Mouse (Mus musculus): Measurements from ENCODE around the gene Bcl2l12. TPM values are rescaled to one million over a fixed set of nuclear protein-coding genes. Genes with fewer than 3 reads are reported as not detected.
A peak's percentile ranks its signal among the peaks of the same experiment; 100 is the strongest.

Gene Bcl2l12
- polyA plus RNA-seq, 1 experiment, result 18.1 TPM

- no peak for TF ChIP-seq FOSL1 (IDR thresholded peaks at IDR 0.05; ENCODE audit: insufficient read depth, low read length, poor library complexity, severe bottlenecking)
- no peak for TF ChIP-seq CTCF (IDR thresholded peaks at IDR 0.05; ENCODE audit: control insufficient read depth, insufficient read depth, insufficient read length)
- no peak for TF ChIP-seq CEBPB (IDR thresholded peaks at IDR 0.05; ENCODE audit: low read depth)
- Histone ChIP-seq H3K4me3 (ENCODE audit: insufficient read depth, poor library complexity, severe bottlenecking) (no peak overlapping the region), H3K79me3 (ENCODE audit: low read depth) (peaks cover 14% of the 10 kb centered on the region), H3K79me2 (ENCODE audit: control insufficient read depth, insufficient read depth) (peaks cover 37% of the 10 kb centered on the region), H3K27me3 (ENCODE audit: control insufficient read depth, insufficient read depth, insufficient read length) (no peaks in the 10 kb centered on the region), H3ac (ENCODE audit: control insufficient read depth, insufficient read length, low read depth) (no peak overlapping the region), H3K36me3 (ENCODE audit: control insufficient read depth, insufficient read depth) (peaks cover 72% of the 10 kb centered on the region)
Measured at GRCm38 (mm10) chr7:44978300-44978699, 20.2 kb downstream of the Bcl2l12 start.

- Histone ChIP-seq H3K79me2 (ENCODE audit: control insufficient read depth, insufficient read depth) (peaks cover 5% of the 10 kb centered on the region), H3K36me3 (ENCODE audit: control insufficient read depth, insufficient read depth) (peaks cover 44% of the 10 kb centered on the region), H3ac (ENCODE audit: control insufficient read depth, insufficient read length, low read depth) (no peak overlapping the region), H3K27me3 (ENCODE audit: control insufficient read depth, insufficient read depth, insufficient read length) (no peaks in the 10 kb centered on the region), H3K4me3 (ENCODE audit: insufficient read depth, poor library complexity, severe bottlenecking) (no peak overlapping the region), H3K79me3 (ENCODE audit: low read depth) (no peaks in the 10 kb centered on the region)
- TF ChIP-seq CEBPB (IDR thresholded peaks at IDR 0.05; ENCODE audit: low read depth) (no peak), MAX (IDR thresholded peaks at IDR 0.05) (no peak), CTCF (IDR thresholded peaks at IDR 0.05; ENCODE audit: control insufficient read depth, insufficient read depth, insufficient read length) (no peak), USF1 (IDR thresholded peaks at IDR 0.05; ENCODE audit: low read depth) (no peak), FOSL1 (IDR thresholded peaks at IDR 0.05; ENCODE audit: insufficient read depth, low read length, poor library complexity, severe bottlenecking) (no peak), MYOG (IDR thresholded peaks at IDR 0.05; ENCODE audit: control insufficient read depth, extremely low read depth, insufficient read length) (no peak)
Measured at GRCm38 (mm10) chr7:44975117-44975419, 23.4 kb downstream of the Bcl2l12 start.

GRCm38 (mm10) chr7:44974383-44975116, 24.0 kb downstream of the Bcl2l12 start, which contains the start of gene Cpt1c:
Gene Cpt1c (minus strand): TSS chr7:44974851.
- H3K79me3 ChIP-seq (ENCODE audit: low read depth), result no peaks in the 10 kb centered on the region
- no peaks in the 10 kb centered on the region for H3K27me3 ChIP-seq (ENCODE audit: control insufficient read depth, insufficient read depth, insufficient read length)
- no peak for TF ChIP-seq USF1 (IDR thresholded peaks at IDR 0.05; ENCODE audit: low read depth)
- TF ChIP-seq MYOG (IDR thresholded peaks at IDR 0.05; ENCODE audit: control insufficient read depth, extremely low read depth, insufficient read length), result no peak
- TF ChIP-seq MYOD1 (IDR thresholded peaks at IDR 0.05; ENCODE audit: control insufficient read depth, insufficient read length, low read depth), result no peak

GRCm38 (mm10) chr7:44973415-44974130, 24.9 kb downstream of the Bcl2l12 start:
- H3K79me2 ChIP-seq (ENCODE audit: control insufficient read depth, insufficient read depth), result no peaks in the 10 kb centered on the region
- H3K4me3 ChIP-seq (ENCODE audit: insufficient read depth, poor library complexity, severe bottlenecking), result no peak overlapping the region
- H3K79me3 ChIP-seq (ENCODE audit: low read depth), result no peaks in the 10 kb centered on the region
- peaks cover 29% of the 10 kb centered on the region for H3K36me3 ChIP-seq (ENCODE audit: control insufficient read depth, insufficient read depth)
- TF ChIP-seq USF1 (IDR thresholded peaks at IDR 0.05; ENCODE audit: low read depth) (no peak), FOSL1 (IDR thresholded peaks at IDR 0.05; ENCODE audit: insufficient read depth, low read length, poor library complexity, severe bottlenecking) (no peak), CEBPB (IDR thresholded peaks at IDR 0.05; ENCODE audit: low read depth) (no peak), MAX (IDR thresholded peaks at IDR 0.05) (no peak), CTCF (IDR thresholded peaks at IDR 0.05; ENCODE audit: control insufficient read depth, insufficient read depth, insufficient read length) (no peak), MYOD1 (IDR thresholded peaks at IDR 0.05; ENCODE audit: control insufficient read depth, insufficient read length, low read depth) (no peak), MYOG (IDR thresholded peaks at IDR 0.05; ENCODE audit: control insufficient read depth, extremely low read depth, insufficient read length) (no peak)
- no peaks in the 10 kb centered on the region for H3K27me3 ChIP-seq (ENCODE audit: control insufficient read depth, insufficient read depth, insufficient read length)
- H3ac ChIP-seq (ENCODE audit: control insufficient read depth, insufficient read length, low read depth), result no peak overlapping the region

More at GRCm38 (mm10) chr7:44974383-44975116, 24.0 kb downstream of the Bcl2l12 start, which contains the start of gene Cpt1c:
- no peak within 1 kb of the TSS for H3K4me3 ChIP-seq (ENCODE audit: insufficient read depth, poor library complexity, severe bottlenecking)
- H3ac ChIP-seq (ENCODE audit: control insufficient read depth, insufficient read length, low read depth), result peak within 1 kb of the TSS; percentile 42
- peaks cover 39% of the 10 kb centered on the region for H3K36me3 ChIP-seq (ENCODE audit: control insufficient read depth, insufficient read depth)
- peaks cover under 1% of the 10 kb centered on the region for H3K79me2 ChIP-seq (ENCODE audit: control insufficient read depth, insufficient read depth)

GRCm38 (mm10) chr7:44971142-44971541, 27.4 kb downstream of the Bcl2l12 start:
- no peaks in the 10 kb centered on the region for H3K79me2 ChIP-seq (ENCODE audit: control insufficient read depth, insufficient read depth)
- H3K27me3 ChIP-seq (ENCODE audit: control insufficient read depth, insufficient read depth, insufficient read length), result no peaks in the 10 kb centered on the region
- H3K4me3 ChIP-seq (ENCODE audit: insufficient read depth, poor library complexity, severe bottlenecking), result no peak overlapping the region
- TF ChIP-seq USF1 (IDR thresholded peaks at IDR 0.05; ENCODE audit: low read depth), result no peak
- no peak for TF ChIP-seq CTCF (IDR thresholded peaks at IDR 0.05; ENCODE audit: control insufficient read depth, insufficient read depth, insufficient read length)
- TF ChIP-seq MYOG (IDR thresholded peaks at IDR 0.05; ENCODE audit: control insufficient read depth, extremely low read depth, insufficient read length), result no peak
- no peak for TF ChIP-seq MYOD1 (IDR thresholded peaks at IDR 0.05; ENCODE audit: control insufficient read depth, insufficient read length, low read depth)
- no peak for TF ChIP-seq MAX (IDR thresholded peaks at IDR 0.05)
- H3K79me3 ChIP-seq (ENCODE audit: low read depth), result no peaks in the 10 kb centered on the region
- H3ac ChIP-seq (ENCODE audit: control insufficient read depth, insufficient read length, low read depth), result no peak overlapping the region
- H3K36me3 ChIP-seq (ENCODE audit: control insufficient read depth, insufficient read depth), result peaks cover 11% of the 10 kb centered on the region

- Histone ChIP-seq H3K36me3 (ENCODE audit: control insufficient read depth, insufficient read depth) (peaks cover 3% of the 10 kb centered on the region), H3K4me3 (ENCODE audit: insufficient read depth, poor library complexity, severe bottlenecking) (no peak overlapping the region), H3K27me3 (ENCODE audit: control insufficient read depth, insufficient read depth, insufficient read length) (no peaks in the 10 kb centered on the region), H3K79me2 (ENCODE audit: control insufficient read depth, insufficient read depth) (no peaks in the 10 kb centered on the region), H3ac (ENCODE audit: control insufficient read depth, insufficient read length, low read depth) (no peak overlapping the region), H3K79me3 (ENCODE audit: low read depth) (no peaks in the 10 kb centered on the region)
- TF ChIP-seq USF1 (IDR thresholded peaks at IDR 0.05; ENCODE audit: low read depth) (no peak), MAX (IDR thresholded peaks at IDR 0.05) (no peak), FOSL1 (IDR thresholded peaks at IDR 0.05; ENCODE audit: insufficient read depth, low read length, poor library complexity, severe bottlenecking) (no peak), MYOD1 (IDR thresholded peaks at IDR 0.05; ENCODE audit: control insufficient read depth, insufficient read length, low read depth) (no peak)
Measured at GRCm38 (mm10) chr7:44970231-44970691, 28.3 kb downstream of the Bcl2l12 start.

Measured in C2C12 (cell line).